Mouse (Mus musculus) fat pad, adult 2 months (tissue): Measurements from ENCODE around the gene Babam2.

Experiments used
- DNase-seq: peaks from one replicate; pipeline ENCODE4 v3.0.0-alpha.2; 2011; ENCODE audit warnings: low read depth, low spot score; ENCODE audit errors: extremely low read depth

The Babam2 gene

GRCm38 (mm10) chr5:31713280-31713711, 15.8 kb downstream of the Babam2 start:
- DNase-seq = no peak

- no peak for DNase-seq
These were observed 16.4 kb downstream of the Babam2 start for GRCm38 (mm10) chr5:31713841-31714264.

DNA sequence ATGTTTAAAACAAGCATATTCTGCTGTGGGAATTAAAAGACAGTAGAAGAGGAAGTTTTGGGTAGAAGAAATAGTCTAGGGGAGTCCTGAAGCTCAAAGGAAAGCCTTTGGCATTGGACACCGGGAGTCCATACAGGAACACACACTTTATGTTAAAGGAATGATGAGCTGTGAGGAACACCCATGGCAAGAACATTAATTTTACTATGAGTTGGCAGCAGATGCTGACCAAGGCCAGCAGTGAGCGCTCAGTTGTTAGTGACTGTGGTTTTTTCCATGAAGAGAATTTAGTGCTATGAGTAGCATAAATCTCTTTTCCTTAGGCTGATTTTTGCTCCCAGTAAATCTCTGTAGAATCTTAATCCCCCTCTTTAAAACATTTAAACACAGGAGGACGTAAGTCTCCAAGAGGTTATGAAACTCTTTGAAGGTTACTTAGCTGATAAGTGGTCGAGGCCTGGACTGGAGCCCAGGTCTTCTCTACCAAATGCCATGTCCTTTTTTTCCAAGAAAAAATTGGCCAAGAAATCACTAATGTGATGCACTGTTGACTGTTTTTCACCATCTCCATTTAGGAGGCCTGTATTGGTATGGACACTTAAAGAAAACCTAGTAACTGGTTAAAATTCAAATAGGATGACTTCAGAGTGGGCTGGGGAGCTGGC, 18.1 kb downstream of the Babam2 start:
- DNase-seq = no peak

DNA sequence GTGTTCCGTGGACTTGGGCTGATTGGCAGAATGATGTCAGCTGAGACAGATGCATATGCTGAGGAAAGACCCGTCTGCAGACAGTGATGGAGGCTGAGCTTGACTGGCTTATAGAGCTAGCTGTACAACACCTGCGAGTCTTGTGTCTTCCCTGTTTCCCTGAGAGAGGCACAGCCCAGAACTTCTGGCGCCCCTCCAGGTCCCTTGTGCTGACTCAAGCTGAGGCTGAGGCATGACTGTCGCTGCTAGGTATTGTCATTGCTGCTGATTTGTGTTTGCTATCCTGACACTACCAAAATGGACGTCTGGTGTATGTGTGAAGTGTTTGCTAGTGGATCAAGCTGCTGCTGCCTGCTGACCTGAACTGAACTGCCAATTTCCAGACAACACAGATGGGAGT, 27.0 kb downstream of the Babam2 start:
- DNase-seq = no peak

- no peak for DNase-seq
These were observed 28.4 kb downstream of the Babam2 start for GRCm38 (mm10) chr5:31725885-31726284.

DNA sequence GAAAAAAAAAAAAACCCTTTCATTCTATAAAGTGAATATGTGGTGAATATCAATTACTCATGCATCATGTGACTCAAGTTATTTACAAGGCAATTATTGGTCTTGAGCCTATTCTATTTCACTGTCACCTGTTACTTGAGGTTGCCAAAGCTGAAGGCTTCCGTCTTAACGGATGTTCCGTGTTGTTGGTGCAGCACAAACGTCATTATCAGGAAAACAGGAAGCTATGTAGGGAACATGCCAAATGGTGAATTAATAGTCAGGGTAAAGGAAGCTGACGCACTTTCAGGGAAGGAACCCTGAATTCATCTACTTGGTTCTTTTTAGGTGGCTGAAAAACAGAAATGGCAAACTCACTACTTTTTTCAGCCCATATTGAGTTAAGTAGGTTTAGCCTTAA, 30.0 kb downstream of the Babam2 start:
- no peak for DNase-seq

- no peak for DNase-seq
These were observed 35.3 kb downstream of the Babam2 start for GRCm38 (mm10) chr5:31732644-31733338.

DNA sequence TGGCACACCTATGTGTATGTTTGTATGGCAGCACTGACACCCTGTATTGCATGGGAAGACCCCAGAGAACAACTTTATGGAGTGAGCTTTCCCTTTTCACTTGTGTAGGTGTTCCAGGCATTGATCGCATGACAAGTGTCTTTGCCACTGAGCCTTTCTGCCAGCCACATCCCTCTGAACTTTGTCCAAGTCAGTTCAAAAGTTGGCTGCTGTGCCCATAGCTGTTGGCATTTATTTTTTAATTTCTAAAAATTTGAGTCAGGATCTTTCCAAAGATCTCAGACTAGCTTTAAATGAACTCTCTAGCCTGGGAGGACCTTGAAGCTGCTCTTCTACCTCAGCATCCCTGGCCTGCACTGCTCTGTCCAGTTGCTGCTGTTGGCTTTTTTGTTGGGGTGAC, 44.4 kb downstream of the Babam2 start:
- no peak for DNase-seq

DNA sequence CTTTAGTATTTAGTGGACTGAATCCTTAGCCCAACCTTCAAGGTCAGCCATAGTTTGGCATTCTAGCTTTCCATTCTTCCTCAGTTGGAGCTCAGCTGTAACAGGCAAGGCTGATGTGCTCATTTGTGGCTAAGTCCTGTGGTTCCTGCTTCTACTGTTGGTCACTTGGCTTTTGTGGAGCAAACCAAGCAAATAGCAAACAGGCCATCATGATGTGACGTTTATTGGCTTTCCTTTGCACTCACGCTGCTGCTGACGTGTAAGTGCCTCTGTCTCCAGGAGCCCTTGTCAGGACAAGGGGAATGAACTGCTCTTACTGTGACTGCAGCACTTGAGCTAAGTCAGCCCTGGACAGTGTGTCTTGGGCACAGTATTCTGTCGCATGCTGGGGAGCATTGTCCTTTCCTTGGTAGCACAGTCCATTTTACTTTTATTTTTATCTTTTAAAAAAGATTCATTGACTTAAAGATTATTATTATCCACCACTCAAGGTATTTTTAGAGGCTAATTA, 45.1 kb downstream of the Babam2 start:
- no peak for DNase-seq

DNA sequence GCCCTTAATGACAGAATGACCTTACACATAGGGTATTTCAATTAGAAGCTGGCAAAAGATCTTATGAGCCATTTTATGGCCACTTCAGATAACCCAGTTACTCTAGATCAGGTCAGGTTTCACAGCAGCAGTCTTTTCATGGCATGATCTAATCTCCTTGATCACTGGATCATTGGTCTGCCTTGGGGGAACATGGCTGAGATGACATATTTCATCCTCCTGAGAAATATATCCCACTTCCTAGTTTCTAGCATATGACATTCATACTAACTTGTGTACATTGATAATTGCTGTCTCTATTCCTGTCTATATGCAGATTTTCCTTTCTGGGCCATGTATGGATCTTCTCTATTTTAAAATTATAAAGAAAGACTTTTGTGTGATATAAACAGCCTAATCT, 51.9 kb downstream of the Babam2 start:
- no peak for DNase-seq

GRCm38 (mm10) chr5:31750231-31750925, 52.9 kb downstream of the Babam2 start:
- DNase-seq = no peak

GRCm38 (mm10) chr5:31750955-31751354, 53.5 kb downstream of the Babam2 start:
- no peak for DNase-seq

GRCm38 (mm10) chr5:31754634-31755033, 57.1 kb downstream of the Babam2 start:
- no peak for DNase-seq

GRCm38 (mm10) chr5:31755255-31755654, 57.8 kb downstream of the Babam2 start:
- DNase-seq = no peak

GRCm38 (mm10) chr5:31758310-31759091, 61.0 kb downstream of the Babam2 start:
- DNase-seq = no peak

DNA sequence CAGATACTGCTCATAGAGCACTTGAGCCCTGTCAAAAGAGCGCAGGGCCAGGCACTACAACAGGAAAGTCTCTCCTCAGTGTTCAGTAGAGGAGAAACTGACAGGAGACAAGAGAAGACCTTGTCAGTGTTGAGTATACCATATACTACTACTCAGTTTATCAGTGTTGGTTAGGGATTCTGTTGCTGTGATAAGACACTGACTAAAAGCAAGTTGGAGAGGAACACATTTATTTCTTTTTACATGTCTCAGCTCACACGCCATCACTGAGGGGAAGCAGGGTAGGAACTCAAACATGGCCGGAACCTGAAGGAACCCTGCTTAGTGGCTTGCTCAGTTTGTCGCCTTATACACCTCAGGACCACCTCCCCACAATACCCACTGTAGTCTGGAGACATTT, 64.4 kb downstream of the Babam2 start:
- no peak for DNase-seq

DNA sequence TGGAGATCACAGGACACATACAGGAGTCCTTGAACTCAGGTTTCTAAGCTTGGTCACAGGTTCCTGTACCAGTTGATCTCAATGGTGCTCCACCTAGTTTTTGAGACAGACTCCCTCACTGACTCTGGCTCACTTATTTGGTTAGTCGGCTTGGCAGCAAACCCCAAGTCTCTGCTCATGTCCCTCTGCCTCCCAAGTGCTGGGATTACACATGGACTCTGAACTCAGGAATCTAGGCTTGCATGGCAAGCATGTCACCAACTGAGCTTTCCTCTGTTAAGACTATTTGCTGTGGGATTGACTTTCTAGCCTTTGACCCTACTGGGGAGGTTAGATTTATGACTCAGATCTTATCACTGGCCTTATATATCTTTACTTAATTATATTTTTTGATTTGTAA, 65.3 kb downstream of the Babam2 start:
- no peak for DNase-seq

- DNase-seq = no peak
These were observed 68.3 kb downstream of the Babam2 start for GRCm38 (mm10) chr5:31765824-31766223.

DNA sequence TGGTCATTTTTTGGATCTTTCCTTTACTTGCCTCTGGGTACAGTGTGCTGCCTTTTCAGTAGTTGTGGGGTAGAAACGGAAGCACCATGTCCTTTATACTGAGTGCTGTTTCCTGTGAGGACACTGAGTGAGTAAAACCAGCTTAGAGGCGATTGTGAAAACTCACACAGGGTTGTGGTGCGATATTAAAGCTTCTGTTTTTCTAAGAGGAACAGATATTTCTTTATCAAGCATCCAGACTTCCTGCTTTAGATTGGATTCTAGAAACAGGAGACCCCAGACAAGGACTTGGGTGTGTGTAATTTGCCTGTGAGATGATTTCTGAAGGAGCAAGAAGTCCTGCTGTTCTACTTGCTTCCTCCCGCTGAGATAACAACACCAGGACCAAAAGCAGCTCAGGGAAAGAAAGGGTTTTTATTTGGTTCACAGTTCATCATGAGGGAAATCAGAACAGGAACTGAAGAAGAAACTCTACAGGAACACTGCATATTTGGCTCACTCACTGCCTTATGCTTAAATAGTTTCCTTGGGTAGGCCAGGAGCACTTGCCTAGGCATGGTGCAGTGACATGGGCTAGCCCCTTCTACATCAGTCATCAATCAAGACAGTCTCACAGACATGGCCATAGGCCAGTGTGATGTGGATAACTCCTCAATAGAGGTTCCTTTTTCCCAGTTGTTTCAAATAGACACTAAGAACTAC, 69.5 kb downstream of the Babam2 start:
- DNase-seq = no peak

DNA sequence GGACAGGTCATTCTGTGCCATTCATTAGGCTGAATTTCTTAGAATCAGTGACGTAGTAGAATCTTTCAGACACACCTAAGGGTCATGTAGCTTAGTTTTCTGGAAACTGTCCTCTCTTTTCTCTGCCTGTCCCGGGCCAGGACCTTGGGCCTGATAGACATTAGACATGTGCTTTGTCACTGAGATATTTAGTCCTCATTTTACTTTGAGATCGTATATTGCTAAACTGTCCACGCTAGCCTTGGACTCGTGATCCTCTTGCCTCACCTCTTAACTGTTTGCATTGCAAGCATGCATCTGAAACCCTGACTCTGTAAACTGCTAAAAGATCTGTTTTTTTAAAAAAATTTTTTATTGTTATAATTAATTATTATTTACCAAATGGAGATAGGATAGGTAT, 74.0 kb downstream of the Babam2 start:
- no peak for DNase-seq
